Mouse (Mus musculus) bone marrow macrophage, adult 2 months (primary cell): Measurements from ENCODE around the gene Ift46.

ENCODE experiments used
- CTCF ChIP-seq: IDR thresholded peaks from 2 replicates; pipeline ENCODE4 v1.5.1; 2012; ENCODE audit warnings: low read depth, mild to moderate bottlenecking, low read length, moderate library complexity
- POLR2A ChIP-seq: IDR thresholded peaks from 2 replicates; pipeline ENCODE4 v1.6.1; 2012; ENCODE audit warnings: mild to moderate bottlenecking, low read depth, low read length, borderline replicate concordance

DNA sequence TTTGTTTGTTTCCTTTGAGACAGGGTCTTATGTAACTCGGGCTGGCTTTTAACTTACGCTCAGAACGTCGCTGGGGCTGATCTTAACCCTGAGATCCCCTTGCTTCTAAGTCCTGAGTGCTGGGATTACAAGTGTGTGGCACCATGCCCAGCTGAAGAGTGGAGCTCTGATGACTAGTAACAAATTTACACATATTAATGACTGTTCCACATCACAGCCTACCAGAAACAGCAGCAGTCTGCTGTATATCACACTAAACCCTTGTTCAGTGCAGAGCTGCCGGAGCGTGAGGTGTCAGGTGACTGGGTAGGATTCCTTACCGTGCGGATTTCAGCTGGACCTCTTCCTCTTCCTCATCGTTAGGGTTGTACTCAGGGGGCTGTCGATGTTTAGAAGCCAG lies 42.6 kb downstream of the Ift46 start:
- TF ChIP-seq POLR2A (no peak), CTCF (no peak)
